Mouse (Mus musculus) megakaryocyte-erythroid progenitor cell, adult 5-6 weeks (primary cell): ENCODE measurements at regions not wholly inside any gene's neighbourhood (a gene's known extent, or its start where the extent isn't known, plus 50 kb on each side); places are given as distances from the start of the nearest gene placed in this dataset.

Source experiments
- ATAC-seq: replicated peaks from 2 replicates; pipeline ENCODE4 v1.8.0; 2016; ENCODE audit warnings: mild to moderate bottlenecking, inconsistent platforms; ENCODE audit not compliant: severe bottlenecking, poor library complexity, low FRiP score, low TSS enrichment

DNA sequence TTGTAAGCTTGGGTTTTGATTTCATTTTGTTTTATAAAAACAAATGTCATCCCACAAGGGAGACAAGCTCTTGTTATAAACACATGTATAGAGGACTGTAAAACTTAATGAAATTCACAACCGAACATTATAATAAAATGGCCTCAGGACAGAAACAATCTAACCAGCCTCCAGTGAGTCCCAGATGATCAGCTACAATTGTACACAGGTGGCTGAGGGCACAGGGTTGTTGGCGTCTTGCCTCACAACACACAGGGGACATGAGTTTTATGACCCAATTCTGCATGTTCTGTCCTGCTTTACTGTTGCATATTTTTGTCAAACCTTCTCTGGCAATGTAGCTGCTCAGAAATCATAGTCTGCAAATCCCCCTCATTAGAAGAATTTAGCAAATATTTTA, 136.0 kb upstream of the Pdzrn3 start:
- ATAC-seq: no peak

DNA sequence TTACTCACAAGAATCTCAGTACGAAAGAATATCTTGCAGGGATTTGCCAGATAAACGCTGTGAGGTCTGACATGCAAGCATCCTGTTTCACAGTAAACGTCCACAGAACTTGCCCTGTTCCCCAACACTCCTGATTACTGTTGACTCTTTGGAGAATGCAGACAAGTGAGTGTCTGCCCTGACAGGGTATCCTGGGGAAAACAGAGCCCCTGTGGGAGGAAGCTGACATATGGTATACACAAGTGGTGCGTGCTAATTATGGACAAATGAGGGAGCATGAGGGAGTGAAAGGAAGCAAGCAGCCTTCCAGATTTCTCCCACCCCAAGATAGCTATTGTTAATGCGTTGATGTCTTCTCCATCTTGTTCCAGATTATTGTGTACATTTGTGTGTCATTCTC, 124.5 kb upstream of the Pdzrn3 start:
- no peak for ATAC-seq

DNA sequence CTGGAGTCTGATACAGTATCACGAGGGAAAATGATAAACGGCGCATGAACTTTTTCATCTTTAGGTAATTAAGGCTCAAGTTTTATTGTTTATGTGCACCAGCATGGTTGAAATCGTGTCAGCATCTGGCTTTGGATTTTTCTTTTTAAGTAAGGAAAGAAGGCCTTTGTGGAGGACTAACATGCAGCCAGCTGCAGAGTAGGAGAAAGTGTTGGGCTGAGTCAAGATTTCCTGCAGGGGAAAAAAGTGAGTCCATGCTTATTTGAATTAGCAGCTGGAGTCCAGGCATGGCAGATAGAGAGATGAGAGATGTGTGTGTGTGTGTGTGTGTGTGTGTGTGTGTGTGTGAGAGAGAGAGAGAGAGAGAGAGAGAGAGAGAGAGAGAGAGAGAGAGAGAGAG, 124.0 kb upstream of the Pdzrn3 start:
- no peak for ATAC-seq

DNA sequence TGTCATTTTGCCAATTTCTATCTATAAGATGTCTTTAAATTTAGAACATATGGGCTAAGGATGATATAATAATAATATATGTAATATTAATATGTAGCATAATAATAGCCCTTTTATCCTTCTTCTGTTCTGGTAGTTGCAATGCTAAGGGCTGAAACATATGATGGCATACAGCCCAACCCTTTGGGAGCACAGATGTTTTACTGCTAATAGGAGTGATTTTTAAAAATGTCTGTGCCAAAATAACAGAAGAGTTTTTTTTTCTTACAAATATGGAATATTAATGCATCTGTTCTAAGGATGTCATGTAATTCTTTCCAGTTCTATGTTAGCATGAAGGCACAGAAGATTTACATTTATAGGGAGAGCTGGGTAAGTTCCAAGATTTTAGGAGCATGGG, 122.5 kb upstream of the Pdzrn3 start:
- ATAC-seq: no peak

DNA sequence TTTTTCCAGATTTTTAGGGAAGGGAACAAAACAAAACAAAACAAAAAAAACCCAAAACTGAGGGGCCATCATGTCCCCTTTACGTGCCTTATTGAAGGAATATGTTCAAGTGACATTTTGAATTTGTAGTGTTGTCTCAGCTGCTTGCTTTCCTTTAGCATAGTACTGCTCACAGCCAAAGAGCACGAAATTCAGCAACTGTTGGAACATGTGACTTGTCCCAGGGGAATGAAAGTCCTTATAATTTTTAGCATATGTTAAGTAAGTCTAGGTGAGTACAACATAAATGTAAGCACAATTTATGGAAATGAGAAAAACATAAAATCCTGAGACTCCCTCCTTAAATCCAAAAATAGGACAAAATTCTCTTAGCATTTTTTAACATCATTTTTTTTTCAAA, 110.8 kb upstream of the Pdzrn3 start:
- no peak for ATAC-seq

DNA sequence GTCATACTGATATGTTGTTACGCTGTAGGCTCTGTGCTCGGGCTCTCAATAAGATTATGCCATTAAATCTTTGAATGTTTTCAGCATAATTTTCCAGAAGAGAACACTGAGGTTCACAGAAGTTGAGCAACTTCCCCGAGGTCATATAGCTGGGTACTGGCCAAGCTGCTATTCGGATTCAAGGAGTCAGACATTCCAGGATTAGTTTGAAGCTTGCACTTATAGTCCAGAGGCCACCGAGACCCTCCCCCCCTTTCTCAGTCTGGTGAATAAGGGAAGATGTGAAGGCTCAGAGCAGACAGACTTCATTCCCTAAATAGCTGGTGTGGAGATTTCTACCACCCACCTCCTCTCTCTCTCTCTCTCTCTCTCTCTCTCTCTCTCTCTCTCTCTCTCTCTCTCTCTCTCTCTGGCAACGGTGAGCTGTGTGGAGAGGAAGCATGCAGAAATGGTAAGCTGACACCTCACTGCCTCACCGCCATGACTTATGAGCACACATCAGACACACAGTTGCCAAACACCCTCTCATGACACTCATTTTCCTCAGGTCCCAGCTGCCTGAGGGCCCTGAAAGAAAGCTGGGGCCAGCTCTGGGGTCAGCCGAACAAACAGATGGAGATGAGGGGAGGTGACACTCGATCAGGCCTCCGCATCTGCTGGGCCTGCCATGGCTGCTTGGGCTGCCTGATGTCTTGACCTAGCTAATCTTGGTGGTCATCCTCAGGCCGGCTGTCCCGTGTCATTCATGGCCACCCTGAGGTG, 107.0 kb upstream of the Pdzrn3 start:
- no peak for ATAC-seq

DNA sequence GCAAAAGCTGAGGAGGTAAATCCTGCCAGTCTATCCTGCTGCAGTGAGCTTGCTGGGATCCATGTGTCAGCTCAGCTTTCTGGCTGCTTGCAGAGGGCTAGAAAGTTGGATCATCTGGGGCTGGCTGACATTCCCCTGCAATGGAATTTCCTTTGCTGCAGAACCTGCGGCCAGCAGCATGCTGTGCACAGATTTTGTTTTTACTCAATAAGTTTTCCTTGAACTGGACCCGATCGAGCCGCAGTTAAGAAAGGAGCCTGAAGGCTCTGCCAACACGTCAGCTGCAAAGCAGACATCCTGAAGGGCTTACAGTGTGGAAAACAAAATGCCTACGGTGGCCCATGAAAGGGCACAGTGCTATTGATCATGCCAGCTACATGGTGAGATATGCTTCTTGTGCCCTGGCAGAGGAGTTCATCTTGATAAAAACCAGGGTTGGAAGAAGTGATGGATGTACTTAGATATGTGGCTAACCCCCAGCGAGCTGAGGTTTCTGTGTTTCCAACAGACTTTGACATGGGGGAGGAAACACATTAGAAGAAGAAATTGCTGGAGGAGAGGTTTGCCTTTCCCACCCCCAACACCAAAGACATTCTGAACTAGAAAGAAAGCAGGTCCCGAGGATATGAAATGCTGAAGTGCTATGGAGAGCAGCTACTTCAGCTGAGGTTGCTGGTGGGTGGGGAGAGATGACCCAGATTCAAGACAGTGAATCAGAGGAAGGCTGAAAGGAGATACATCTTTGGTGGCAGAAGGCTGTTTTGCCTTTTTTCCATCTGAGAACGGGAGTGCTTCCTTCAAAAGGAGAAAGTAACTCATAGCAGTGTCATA, 105.2 kb upstream of the Pdzrn3 start:
- no peak for ATAC-seq

DNA sequence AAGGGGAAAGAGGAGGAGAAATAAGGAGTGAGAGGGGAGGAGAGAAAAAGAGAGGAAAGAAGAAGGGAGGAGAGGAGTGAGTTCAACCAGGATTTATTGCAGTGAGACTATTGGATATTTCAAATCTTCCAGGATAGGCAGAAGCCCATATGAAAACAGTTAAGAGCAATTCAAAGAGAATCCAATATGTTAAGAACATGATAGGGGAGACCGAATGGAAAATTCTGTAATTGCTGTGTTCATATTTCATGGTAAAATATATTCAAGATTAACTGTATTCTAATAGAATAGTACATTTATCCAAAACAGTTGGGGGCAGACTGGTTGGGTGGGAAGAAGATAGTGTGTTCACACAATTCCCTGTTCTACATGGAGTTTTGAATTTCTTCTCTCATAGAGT, 96.3 kb upstream of the Pdzrn3 start:
- ATAC-seq: no peak

DNA sequence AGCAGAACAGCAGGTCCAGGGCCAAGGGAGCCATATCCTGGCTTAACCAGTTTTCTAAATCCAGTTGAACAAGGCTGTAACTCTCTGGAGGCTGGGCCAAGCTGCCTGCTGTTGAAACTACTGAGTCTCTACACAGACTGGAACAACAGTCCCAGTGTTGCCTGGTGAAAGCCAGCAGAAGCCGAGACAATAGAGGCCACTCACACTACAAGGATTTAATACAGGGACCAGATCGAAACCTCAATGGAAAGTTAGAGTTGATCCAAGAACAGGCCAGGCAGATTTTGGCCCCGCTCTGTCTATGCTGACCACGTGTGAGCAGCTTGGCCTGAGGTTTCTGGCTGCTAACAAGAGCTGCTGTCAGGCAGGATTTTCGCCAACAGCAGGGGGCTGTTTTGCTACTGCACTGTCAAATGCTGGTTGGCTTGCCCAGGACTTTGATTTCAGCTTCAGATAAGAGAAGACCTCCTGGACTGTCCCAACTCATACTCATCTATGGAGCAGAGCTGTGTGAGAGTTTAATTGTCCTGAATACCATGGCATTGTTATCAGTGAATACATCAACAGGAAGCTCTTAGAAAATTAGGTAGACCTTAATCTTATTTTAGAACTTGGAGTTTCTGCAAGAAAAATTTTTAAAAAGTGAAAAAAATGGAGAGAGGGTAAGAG, 95.7 kb upstream of the Pdzrn3 start:
- ATAC-seq: no peak

DNA sequence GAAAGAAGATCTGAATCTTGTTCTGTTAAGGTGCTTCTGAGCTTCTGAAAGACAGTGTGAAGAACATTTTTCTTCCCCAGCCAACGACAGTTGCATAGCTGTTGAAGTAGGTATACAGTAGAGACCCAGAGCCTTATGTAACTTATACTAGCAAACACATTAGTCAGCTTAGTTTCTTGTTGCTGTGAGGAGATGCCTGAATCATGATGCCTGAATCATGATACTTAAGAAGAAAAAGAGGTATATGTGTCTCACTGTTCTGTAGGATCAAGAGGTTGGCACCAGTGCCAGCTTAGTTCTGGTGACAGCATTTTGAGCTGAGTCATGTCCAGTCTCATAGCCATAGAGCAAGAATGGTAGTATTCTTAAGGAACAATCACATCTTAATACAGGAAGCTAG, 87.2 kb upstream of the Pdzrn3 start:
- ATAC-seq: no peak

DNA sequence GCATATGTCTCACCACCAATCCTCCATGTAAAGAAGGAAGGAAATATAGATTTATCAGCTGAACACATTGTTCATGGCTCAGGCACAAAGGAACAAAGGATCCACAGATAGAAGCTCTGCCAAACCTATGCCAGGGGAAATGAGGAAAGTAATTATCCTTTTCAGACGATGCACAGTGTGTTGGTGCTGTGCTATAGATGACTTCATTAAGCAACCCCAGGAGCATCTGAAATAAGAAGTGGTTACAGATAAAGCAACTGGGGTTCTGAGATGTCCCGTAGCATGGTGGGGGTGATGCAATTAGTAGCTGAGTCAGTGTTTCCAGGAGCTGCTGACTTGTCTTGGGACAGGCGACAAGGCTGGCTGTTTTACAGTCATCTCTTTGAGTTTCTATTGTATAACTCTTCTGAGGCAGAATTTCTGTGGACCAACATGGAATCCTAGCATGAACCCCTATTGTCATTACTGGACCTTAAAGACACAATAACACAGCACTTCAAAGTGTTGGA, 86.2 kb upstream of the Pdzrn3 start:
- no peak for ATAC-seq

DNA sequence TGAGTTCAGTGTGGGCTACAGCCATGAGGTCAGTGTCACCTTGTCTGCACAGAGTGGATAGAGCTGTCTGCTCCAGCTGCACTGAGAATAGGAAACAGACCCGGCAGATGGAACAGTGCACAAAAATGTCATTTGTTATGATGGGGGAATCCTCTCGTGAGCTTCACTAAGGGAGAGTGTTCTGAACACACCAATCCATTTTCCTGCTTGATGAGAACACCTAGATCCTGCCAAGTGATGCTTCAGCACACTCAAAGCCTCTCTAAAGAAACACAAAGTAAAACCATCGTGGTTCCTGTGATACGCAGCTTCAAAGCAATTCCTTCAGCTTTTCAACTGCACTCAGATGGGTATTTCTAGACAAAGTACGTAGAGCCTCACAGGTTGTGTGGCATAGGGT, 69.0 kb upstream of the Pdzrn3 start:
- ATAC-seq: no peak

DNA sequence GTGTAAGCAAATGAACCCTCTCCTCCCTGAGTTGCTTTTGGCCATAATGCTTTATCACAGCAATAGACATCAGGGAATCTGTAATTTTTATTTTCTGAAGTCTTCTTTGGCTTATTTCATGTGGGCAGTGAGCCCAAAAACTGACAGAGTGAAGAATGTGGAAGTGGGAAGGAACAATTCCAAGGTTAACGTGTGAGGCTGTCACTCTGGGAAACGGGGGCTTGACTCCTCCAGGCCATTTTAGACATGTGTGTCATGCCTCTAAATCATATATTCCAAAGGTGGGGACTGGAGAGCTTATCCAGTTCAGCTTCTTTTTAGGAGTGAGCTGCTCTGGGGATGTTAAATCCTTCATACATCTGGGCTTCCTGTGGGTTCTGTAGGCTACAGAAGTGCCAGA, 68.6 kb upstream of the Pdzrn3 start:
- no peak for ATAC-seq

DNA sequence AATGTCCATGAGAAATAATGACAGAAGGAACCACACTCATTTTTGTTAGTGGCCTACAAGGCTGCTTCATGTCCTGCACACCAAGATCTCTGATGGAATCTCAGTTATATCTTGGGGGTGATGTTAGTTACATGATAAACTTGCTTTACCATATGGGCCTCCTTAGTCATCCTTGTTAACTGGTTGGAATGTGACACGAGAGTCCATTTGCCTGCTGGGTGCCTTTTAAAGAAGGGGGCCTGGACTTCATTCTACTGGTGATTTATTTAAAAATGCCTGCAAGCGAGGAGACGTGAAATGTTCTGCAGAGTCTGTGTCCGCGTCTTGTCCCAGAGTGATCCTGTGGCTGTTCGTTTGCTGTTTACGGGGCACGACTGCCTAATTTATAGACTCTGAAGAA, 55.1 kb upstream of the Pdzrn3 start:
- no peak for ATAC-seq

DNA sequence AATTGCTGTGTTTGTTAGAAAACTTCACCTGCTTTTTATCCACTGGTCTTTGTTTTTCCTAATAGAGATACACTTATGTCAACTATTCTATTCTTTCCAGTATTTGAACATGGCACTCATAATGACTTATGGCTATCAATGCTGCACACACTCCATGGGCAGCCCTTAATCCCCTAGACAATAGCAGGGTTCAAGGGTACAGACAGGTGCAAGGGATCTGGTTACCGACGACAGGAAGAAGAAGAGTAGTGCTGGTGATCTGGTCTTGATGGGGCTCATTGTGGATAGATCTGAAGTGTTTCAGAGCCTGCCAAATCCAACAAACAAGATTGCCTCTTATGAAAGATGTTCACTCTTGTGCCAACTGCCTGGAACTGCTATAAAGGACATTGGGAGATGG, 51.9 kb upstream of the Pdzrn3 start:
- no peak for ATAC-seq
